Mouse (Mus musculus): ENCODE data around the gene Ttc4.

GRCm38 (mm10) chr4:106688636-106689296, 10.0 kb upstream of the Ttc4 start:
- TF ChIP-seq POLR2A (IDR thresholded peaks at IDR 0.05; ENCODE audit: low read depth, low read length) (no peak), CTCF (IDR thresholded peaks at IDR 0.05; ENCODE audit: borderline replicate concordance, insufficient read depth, low read length) (no peak)

All from embryonic fibroblast, embryonic 13.5 days (primary cell).